Mouse (Mus musculus): ENCODE measurements around the gene Pdia5. TPM values are rescaled to one million over a fixed set of nuclear protein-coding genes. Genes with fewer than 3 reads are reported as not detected.

The Pdia5 gene
- polyA plus RNA-seq, 1 experiment from 2014 or later: 60.0 TPM

- Histone ChIP-seq H3K27ac (ENCODE audit: low read length) (no peak overlapping the region), H3K4me3 (ENCODE audit: low read length) (no peak overlapping the region), H3K27me3 (replicated peaks; ENCODE audit: control insufficient read depth, insufficient read depth, low read length) (no peaks in the 10 kb centered on the region), H3K36me3 (ENCODE audit: control insufficient read depth, insufficient read depth, low read length) (no peaks in the 10 kb centered on the region), H3K9me3 (ENCODE audit: control insufficient read depth, low read length) (no peaks in the 10 kb centered on the region), H3K9ac (ENCODE audit: low read depth, low read length) (no peak overlapping the region), H3K4me1 (ENCODE audit: control insufficient read depth, insufficient read depth, low read length) (no peaks in the 10 kb centered on the region), H3K4me2 (ENCODE audit: low read depth, low read length) (no peak overlapping the region)
- ATAC-seq: no peak
- WGBS: 66% methylated on average over 4 of the region's 4 CpGs
Measured at GRCm38 (mm10) chr16:35431608-35432007, 59.1 kb downstream of the Pdia5 start.

- no peak overlapping the region for H3K4me2 ChIP-seq (ENCODE audit: low read depth, low read length)
- no peaks in the 10 kb centered on the region for H3K4me1 ChIP-seq (ENCODE audit: control insufficient read depth, insufficient read depth, low read length)
- 85% methylated on average over 4 of the region's 4 CpGs for WGBS
- no peak overlapping the region for H3K27ac ChIP-seq (ENCODE audit: low read length)
- no peak overlapping the region for H3K4me3 ChIP-seq (ENCODE audit: low read length)
- no peaks in the 10 kb centered on the region for H3K27me3 ChIP-seq (replicated peaks; ENCODE audit: control insufficient read depth, insufficient read depth, low read length)
- H3K9me3 ChIP-seq (ENCODE audit: control insufficient read depth, low read length): no peaks in the 10 kb centered on the region
- no peak overlapping the region for H3K9ac ChIP-seq (ENCODE audit: low read depth, low read length)
- ATAC-seq: no peak
- no peaks in the 10 kb centered on the region for H3K36me3 ChIP-seq (ENCODE audit: control insufficient read depth, insufficient read depth, low read length)
Measured at GRCm38 (mm10) chr16:35424926-35425325, 65.7 kb downstream of the Pdia5 start.

GRCm38 (mm10) chr16:35423250-35424139 lies 67.2 kb downstream of the Pdia5 start:
- 79% methylated on average over 18 of the region's 18 CpGs for WGBS
- no peaks in the 10 kb centered on the region for H3K27me3 ChIP-seq (replicated peaks; ENCODE audit: control insufficient read depth, insufficient read depth, low read length)
- no peak overlapping the region for H3K27ac ChIP-seq (ENCODE audit: low read length)
- H3K9ac ChIP-seq (ENCODE audit: low read depth, low read length): no peak overlapping the region
- no peaks in the 10 kb centered on the region for H3K4me1 ChIP-seq (ENCODE audit: control insufficient read depth, insufficient read depth, low read length)
- H3K36me3 ChIP-seq (ENCODE audit: control insufficient read depth, insufficient read depth, low read length): no peaks in the 10 kb centered on the region
- H3K9me3 ChIP-seq (ENCODE audit: control insufficient read depth, low read length): no peaks in the 10 kb centered on the region
- no peak for ATAC-seq
- no peak overlapping the region for H3K4me2 ChIP-seq (ENCODE audit: low read depth, low read length)
- no peak overlapping the region for H3K4me3 ChIP-seq (ENCODE audit: low read length)

GRCm38 (mm10) chr16:35422705-35423104 lies 68.0 kb downstream of the Pdia5 start:
- no peak overlapping the region for H3K9ac ChIP-seq (ENCODE audit: low read depth, low read length)
- no peaks in the 10 kb centered on the region for H3K4me1 ChIP-seq (ENCODE audit: control insufficient read depth, insufficient read depth, low read length)
- no peaks in the 10 kb centered on the region for H3K36me3 ChIP-seq (ENCODE audit: control insufficient read depth, insufficient read depth, low read length)
- WGBS: 81% methylated on average over 8 of the region's 8 CpGs
- H3K4me2 ChIP-seq (ENCODE audit: low read depth, low read length): no peak overlapping the region
- no peaks in the 10 kb centered on the region for H3K9me3 ChIP-seq (ENCODE audit: control insufficient read depth, low read length)
- H3K27me3 ChIP-seq (replicated peaks; ENCODE audit: control insufficient read depth, insufficient read depth, low read length): no peaks in the 10 kb centered on the region
- 0 out of 2 replicates have a peak, but pooled peaks have one; percentile 36 for ATAC-seq
- no peak overlapping the region for H3K27ac ChIP-seq (ENCODE audit: low read length)
- no peak overlapping the region for H3K4me3 ChIP-seq (ENCODE audit: low read length)

- no peak overlapping the region for H3K27ac ChIP-seq (ENCODE audit: low read length)
- no peak overlapping the region for H3K4me2 ChIP-seq (ENCODE audit: low read depth, low read length)
Measured at GRCm38 (mm10) chr16:35422141-35422540, 68.5 kb downstream of the Pdia5 start.

GRCm38 (mm10) chr16:35414616-35415015 lies 76.1 kb downstream of the Pdia5 start:
- Histone ChIP-seq H3K9ac (ENCODE audit: low read depth, low read length) (no peak overlapping the region), H3K9me3 (ENCODE audit: control insufficient read depth, low read length) (no peaks in the 10 kb centered on the region), H3K27me3 (replicated peaks; ENCODE audit: control insufficient read depth, insufficient read depth, low read length) (no peaks in the 10 kb centered on the region), H3K4me2 (ENCODE audit: low read depth, low read length) (no peak overlapping the region), H3K36me3 (ENCODE audit: control insufficient read depth, insufficient read depth, low read length) (no peaks in the 10 kb centered on the region; the same call in 1 of the 2 replicates), H3K27ac (ENCODE audit: low read length) (no peak overlapping the region), H3K4me3 (ENCODE audit: low read length) (no peak overlapping the region), H3K4me1 (ENCODE audit: control insufficient read depth, insufficient read depth, low read length) (peaks cover 4% of the 10 kb centered on the region; the same call in 1 of the 2 replicates)
- 55% methylated on average over 5 of the region's 5 CpGs for WGBS
- ATAC-seq: no peak

More at GRCm38 (mm10) chr16:35422141-35422540, 68.5 kb downstream of the Pdia5 start:
- Histone ChIP-seq H3K9ac (ENCODE audit: low read depth, low read length) (no peak overlapping the region), H3K4me3 (ENCODE audit: low read length) (no peak overlapping the region), H3K4me1 (ENCODE audit: control insufficient read depth, insufficient read depth, low read length) (no peaks in the 10 kb centered on the region), H3K9me3 (ENCODE audit: control insufficient read depth, low read length) (no peaks in the 10 kb centered on the region), H3K36me3 (ENCODE audit: control insufficient read depth, insufficient read depth, low read length) (no peaks in the 10 kb centered on the region), H3K27me3 (replicated peaks; ENCODE audit: control insufficient read depth, insufficient read depth, low read length) (no peaks in the 10 kb centered on the region)
- WGBS: 64% methylated on average over 4 of the region's 4 CpGs
- ATAC-seq: no peak; the same call in 1 of the 2 replicates

GRCm38 (mm10) chr16:35406706-35407105 lies 84.0 kb downstream of the Pdia5 start:
- ATAC-seq: no peak
- WGBS: 58% methylated on average over 4 of the region's 4 CpGs
- no peak overlapping the region for H3K9ac ChIP-seq (ENCODE audit: low read depth, low read length)

GRCm38 (mm10) chr16:35406166-35406565 lies 84.5 kb downstream of the Pdia5 start:
- Histone ChIP-seq H3K27ac (ENCODE audit: low read length) (no peak overlapping the region), H3K36me3 (ENCODE audit: control insufficient read depth, insufficient read depth, low read length) (no peaks in the 10 kb centered on the region; the same call in 1 of the 2 replicates), H3K4me3 (ENCODE audit: low read length) (no peak overlapping the region), H3K9ac (ENCODE audit: low read depth, low read length) (no peak overlapping the region), H3K4me2 (ENCODE audit: low read depth, low read length) (no peak overlapping the region), H3K4me1 (ENCODE audit: control insufficient read depth, insufficient read depth, low read length) (no peaks in the 10 kb centered on the region), H3K27me3 (replicated peaks; ENCODE audit: control insufficient read depth, insufficient read depth, low read length) (no peaks in the 10 kb centered on the region), H3K9me3 (ENCODE audit: control insufficient read depth, low read length) (no peaks in the 10 kb centered on the region)
- no peak for ATAC-seq
- WGBS: 75% methylated on average over 4 of the region's 4 CpGs

More at GRCm38 (mm10) chr16:35406706-35407105, 84.0 kb downstream of the Pdia5 start:
- Histone ChIP-seq H3K4me1 (ENCODE audit: control insufficient read depth, insufficient read depth, low read length) (no peaks in the 10 kb centered on the region), H3K27me3 (replicated peaks; ENCODE audit: control insufficient read depth, insufficient read depth, low read length) (no peaks in the 10 kb centered on the region), H3K4me2 (ENCODE audit: low read depth, low read length) (no peak overlapping the region), H3K9me3 (ENCODE audit: control insufficient read depth, low read length) (no peaks in the 10 kb centered on the region), H3K4me3 (ENCODE audit: low read length) (no peak overlapping the region), H3K27ac (ENCODE audit: low read length) (no peak overlapping the region), H3K36me3 (ENCODE audit: control insufficient read depth, insufficient read depth, low read length) (no peaks in the 10 kb centered on the region; the same call in 1 of the 2 replicates)

- Histone ChIP-seq H3K4me2 (ENCODE audit: low read depth, low read length) (no peak overlapping the region), H3K36me3 (ENCODE audit: control insufficient read depth, insufficient read depth, low read length) (no peaks in the 10 kb centered on the region), H3K9me3 (ENCODE audit: control insufficient read depth, low read length) (no peaks in the 10 kb centered on the region), H3K4me3 (ENCODE audit: low read length) (no peak overlapping the region), H3K27me3 (replicated peaks; ENCODE audit: control insufficient read depth, insufficient read depth, low read length) (no peaks in the 10 kb centered on the region), H3K27ac (ENCODE audit: low read length) (no peak overlapping the region), H3K4me1 (ENCODE audit: control insufficient read depth, insufficient read depth, low read length) (no peaks in the 10 kb centered on the region), H3K9ac (ENCODE audit: low read depth, low read length) (no peak overlapping the region)
- no peak for ATAC-seq
- WGBS: 94% methylated on average over 14 of the region's 14 CpGs
Measured at GRCm38 (mm10) chr16:35405348-35406080, 85.2 kb downstream of the Pdia5 start.

All from intestine, embryonic 16.5 days (tissue).